11 mouse cellular contexts compared by ENCODE assay signal in the genomic region with DNA sequence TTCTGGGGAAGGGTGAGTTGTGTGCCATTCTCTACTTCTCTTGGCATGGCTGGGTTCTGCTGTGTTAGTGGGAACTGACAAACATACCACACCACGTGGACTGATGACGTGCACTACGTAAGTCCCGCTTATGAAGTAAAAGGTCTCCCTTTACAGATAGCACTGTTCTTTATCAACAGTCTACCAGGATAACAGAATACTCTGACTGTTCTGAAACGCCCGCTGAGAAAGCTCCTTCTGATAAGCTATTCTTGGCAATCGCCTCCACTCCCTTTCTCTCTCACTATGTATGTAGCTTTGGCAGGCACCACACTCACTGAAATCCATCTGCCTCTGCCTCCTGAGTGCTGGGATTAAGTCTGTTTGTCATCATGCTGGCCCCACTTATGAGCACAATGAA. TPM values are rescaled to one million over a fixed set of nuclear protein-coding genes. Genes with fewer than 3 reads are reported as not detected.
A peak's percentile ranks its signal among the peaks of the same experiment; 100 is the strongest.
DNase-seq lines count a peak whose midpoint lies in the region; ATAC-seq and TF ChIP-seq lines count a peak whose summit lies in the region.
"Had no signal": no experiment of that assay in that cellular context is flagged by ENCODE, and none has a peak within 500 bp of the region (broad histone marks: within the 10 kb centered on the region; RNA-seq: fewer than 3 reads in every experiment).

No protein-coding gene starts in this region.

- TF ChIP-seq CTCF in hindbrain, postnatal 0 days (IDR thresholded peaks at IDR 0.05; ENCODE audit: low read depth), result no peak

- WGBS in heart, embryonic 15.5 days, result 21% methylated on average over 7 of the region's 7 CpGs
- WGBS in hindbrain, postnatal 0 days, result 77% methylated on average over 7 of the region's 7 CpGs

- H3K27ac ChIP-seq in heart, embryonic 15.5 days, result peak overlapping the region; percentile 43
- no peak overlapping the region for H3K27ac ChIP-seq in hindbrain, postnatal 0 days
- H3K27ac ChIP-seq: embryonic facial prominence, embryonic 15.5 days; hindbrain, embryonic 10.5 days; limb, embryonic 12.5 days had no signal

- no peaks in the 10 kb centered on the region for H3K27me3 ChIP-seq in heart, embryonic 15.5 days
- no peaks in the 10 kb centered on the region for H3K27me3 ChIP-seq in hindbrain, postnatal 0 days (ENCODE audit: insufficient read depth, low read length)
- H3K27me3 ChIP-seq: embryonic facial prominence, embryonic 15.5 days; limb, embryonic 12.5 days had no signal

- H3K9ac ChIP-seq in heart, embryonic 15.5 days, result no peak overlapping the region
- no peak overlapping the region for H3K9ac ChIP-seq in hindbrain, postnatal 0 days (replicated peaks; ENCODE audit: low read length)
- H3K9ac ChIP-seq: embryonic facial prominence, embryonic 15.5 days; limb, embryonic 12.5 days had no signal

- ATAC-seq in heart, embryonic 15.5 days (replicated peaks; ENCODE audit: insufficient number of reproducible peaks, insufficient read depth, low FRiP score, low read depth), result peak; percentile 72
- no peak for ATAC-seq in hindbrain, postnatal 0 days

- no peak overlapping the region for H3K4me3 ChIP-seq in heart, embryonic 15.5 days
- H3K4me3 ChIP-seq in hindbrain, postnatal 0 days (ENCODE audit: low read length), result no peak overlapping the region
- H3K4me3 ChIP-seq: embryonic facial prominence, embryonic 15.5 days; hindbrain, embryonic 10.5 days; limb, embryonic 12.5 days had no signal

- no peak for DNase-seq in heart, adult 11 months
- peak; percentile 36 to 42 for DNase-seq in frontal cortex, postnatal 10 days (ENCODE audit: low spot score in 2 of 2)
- peak; percentile 60 to 62 for DNase-seq in left cerebral cortex, adult 18-20 months (ENCODE audit: low spot score in 2 of 2)
- DNase-seq in right cerebral cortex, postnatal 36 days (ENCODE audit: low spot score in 2 of 2), result peak; percentile 56 to 65
- DNase-seq in spleen, postnatal 14 days (ENCODE audit: low spot score in 2 of 2), result no peak
- no peak for DNase-seq in hindbrain, postnatal 0 days (ENCODE audit: low spot score)
- DNase-seq: spleen, adult 18-20 months had no signal

- peaks cover 57% of the 10 kb centered on the region for H3K36me3 ChIP-seq in heart, embryonic 15.5 days
- H3K36me3 ChIP-seq in hindbrain, postnatal 0 days (ENCODE audit: insufficient read depth, low read length), result peaks cover 61% of the 10 kb centered on the region

- peaks cover 11% of the 10 kb centered on the region for H3K4me1 ChIP-seq in heart, embryonic 15.5 days (replicated peaks)
- H3K4me1 ChIP-seq in hindbrain, postnatal 0 days (ENCODE audit: insufficient read depth, low read length), result no peaks in the 10 kb centered on the region
- H3K4me1 ChIP-seq: embryonic facial prominence, embryonic 15.5 days; hindbrain, embryonic 10.5 days; limb, embryonic 12.5 days had no signal

- H3K9me3 ChIP-seq in heart, embryonic 15.5 days (replicated peaks), result no peaks in the 10 kb centered on the region
- no peaks in the 10 kb centered on the region for H3K9me3 ChIP-seq in hindbrain, postnatal 0 days (ENCODE audit: low read length)
- H3K9me3 ChIP-seq: embryonic facial prominence, embryonic 15.5 days; hindbrain, embryonic 10.5 days; limb, embryonic 12.5 days had no signal

- peak overlapping the region; percentile 27; the same call in 1 of the 2 replicates for H3K4me2 ChIP-seq in heart, embryonic 15.5 days
- H3K4me2 ChIP-seq in hindbrain, postnatal 0 days (ENCODE audit: low read depth, low read length), result no peak overlapping the region
- H3K4me2 ChIP-seq: embryonic facial prominence, embryonic 15.5 days; limb, embryonic 12.5 days had no signal

RNA-seq across cellular contexts. Expression of a gene that starts 51.8 kb away (rescaled TPM):
- 0.47 and 2.9 TPM in 2 replicates for polyA plus RNA-seq in heart, embryonic 15.5 days (2015; fragmentation: Nextera tagmentation; extraction: Ambion mirVana)
- total RNA-seq in left cerebral cortex, adult 18-20 months (2021), result 1 to 10 TPM; 1.3 to 2.1 TPM
- 1.6 and 6.3 TPM in 2 replicates for total RNA-seq in hindbrain, postnatal 0 days (2014; rRNA removed)
- polyA plus RNA-seq in hindbrain, postnatal 0 days (2015; fragmentation: Nextera tagmentation; extraction: Ambion mirVana), result 2.1 and 2.7 TPM in 2 replicates

Comparison
In these comparisons a context has a peak if more than half of its experiments do, and no peak if none do; other contexts are left out.
1. DNase-seq: peak in frontal cortex, postnatal 10 days (2 of 2), left cerebral cortex, adult 18-20 months (2 of 2) and right cerebral cortex, postnatal 36 days (2 of 2); none in heart, adult 11 months (single experiment), spleen, postnatal 14 days (0 of 2) and hindbrain, postnatal 0 days (single experiment).